Mouse (Mus musculus) thymus, postnatal 36 days (tissue): ENCODE data around the gene Ppp1r16b.

Experiments used
- DNase-seq, 2 experiments: peaks; one replicate each; pipeline ENCODE4 v3.0.0; 2022; ENCODE audit warnings: mixed read lengths in 2 of 2

Ppp1r16b gene

DNA sequence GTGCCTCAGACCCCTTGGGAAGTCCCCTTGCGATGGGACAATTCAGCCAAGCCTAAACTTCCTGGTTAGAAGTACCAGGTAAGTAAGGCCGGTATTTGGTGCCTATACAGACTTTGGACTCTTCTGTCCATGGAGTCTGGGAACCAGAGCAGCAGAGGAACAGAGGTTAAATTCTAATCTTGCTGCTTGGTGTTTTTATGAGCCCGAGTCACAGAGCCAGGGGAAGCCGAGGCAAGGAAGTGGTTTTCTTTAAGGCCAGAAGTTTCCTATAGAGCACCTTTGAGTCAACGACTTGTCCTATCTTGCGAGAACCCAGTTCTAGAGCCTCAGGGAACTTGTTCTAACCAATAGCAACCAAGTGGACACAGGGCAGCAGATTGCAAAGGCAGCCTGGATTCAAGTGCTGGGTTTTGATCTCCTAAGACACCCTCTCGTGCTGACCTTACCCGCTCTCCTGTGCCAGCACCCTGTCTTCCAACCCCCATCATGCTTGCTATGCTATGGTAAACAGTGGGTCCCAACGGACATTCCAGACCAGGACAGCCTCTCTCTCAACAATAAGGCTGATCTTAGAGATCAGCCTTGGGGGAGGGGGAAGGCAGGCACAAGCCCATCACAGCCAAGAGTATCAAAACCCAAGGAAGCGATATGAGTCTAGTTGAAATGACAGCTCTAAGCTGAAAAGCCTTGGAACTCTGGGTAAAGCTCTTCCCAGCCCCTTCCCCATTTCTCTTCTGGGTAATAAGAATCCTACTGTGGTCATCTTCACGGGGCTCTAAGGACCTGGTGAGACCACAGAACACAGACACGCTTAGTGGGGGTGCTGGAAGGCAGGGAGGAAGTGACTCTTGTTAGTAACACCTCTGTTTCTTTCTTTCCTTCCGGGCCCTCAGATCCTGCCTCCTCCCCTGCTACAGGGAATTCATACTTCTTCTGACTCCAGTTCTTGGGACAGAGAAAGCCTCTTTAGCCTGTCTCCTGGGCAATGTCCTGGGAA lies 4.3 kb downstream of the Ppp1r16b start:
- DNase-seq: peak; percentile 66 to 72

DNA sequence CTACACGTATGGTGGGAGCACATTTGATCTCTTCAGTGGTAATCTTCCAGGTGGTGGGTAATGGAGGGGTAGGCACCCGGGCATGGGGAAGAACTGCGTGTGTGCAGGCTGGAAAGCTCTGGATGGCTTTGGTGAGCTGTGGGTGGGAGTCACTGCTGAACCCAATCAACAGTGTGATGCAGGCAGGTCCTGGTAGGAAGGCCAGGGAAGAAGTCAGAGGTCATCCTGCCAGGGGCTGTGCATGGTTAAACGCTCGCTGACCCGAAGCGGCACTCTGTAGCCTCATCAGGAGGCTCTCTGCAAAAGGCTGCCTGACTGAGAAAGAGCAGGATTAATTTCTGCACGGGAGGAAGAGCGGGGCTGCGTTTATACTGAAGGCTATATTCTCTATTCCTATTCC lies 5.4 kb downstream of the Ppp1r16b start:
- DNase-seq: no peak

DNA sequence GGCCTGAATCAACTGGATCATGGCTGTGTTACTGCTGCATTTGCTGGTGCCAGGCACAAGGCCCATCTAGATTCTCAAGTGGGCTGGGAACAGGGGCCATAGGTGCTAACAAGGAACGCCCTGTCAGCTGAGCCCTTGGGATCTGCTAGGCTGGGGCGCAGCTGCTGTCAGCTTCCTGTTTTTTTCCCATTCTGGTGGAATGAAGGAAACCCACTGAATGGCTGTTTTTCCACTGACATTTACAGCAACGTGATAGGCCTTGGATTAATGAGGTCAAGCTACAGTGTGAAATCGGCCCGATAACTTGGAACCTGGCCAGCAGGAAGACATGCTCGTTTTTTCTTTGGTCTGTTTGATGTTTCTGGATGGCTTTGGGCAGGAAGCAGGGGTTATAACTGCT lies 7.6 kb downstream of the Ppp1r16b start:
- DNase-seq: peak in 1 of 2 experiments; percentile 36

DNA sequence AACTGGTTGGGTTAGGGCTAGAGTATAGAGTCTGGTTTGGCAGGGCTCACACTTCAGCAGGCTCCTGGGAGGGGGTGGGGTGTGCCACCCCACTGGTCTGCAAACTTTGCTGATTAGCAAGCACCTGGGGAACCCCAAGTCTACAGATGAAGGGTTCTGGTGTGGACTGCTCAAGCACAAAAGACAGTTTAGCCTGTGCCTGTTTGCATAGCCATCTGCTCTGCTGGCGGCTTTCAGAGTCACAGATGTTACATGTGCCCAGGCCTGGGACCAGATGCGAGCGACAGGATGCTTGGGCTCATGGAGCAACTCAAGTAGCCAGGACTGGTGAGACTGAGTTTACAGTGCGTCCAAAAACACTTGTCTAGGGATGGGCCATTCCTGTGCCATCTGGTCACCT lies 8.3 kb downstream of the Ppp1r16b start:
- DNase-seq: peak; percentile 59 to 73

DNA sequence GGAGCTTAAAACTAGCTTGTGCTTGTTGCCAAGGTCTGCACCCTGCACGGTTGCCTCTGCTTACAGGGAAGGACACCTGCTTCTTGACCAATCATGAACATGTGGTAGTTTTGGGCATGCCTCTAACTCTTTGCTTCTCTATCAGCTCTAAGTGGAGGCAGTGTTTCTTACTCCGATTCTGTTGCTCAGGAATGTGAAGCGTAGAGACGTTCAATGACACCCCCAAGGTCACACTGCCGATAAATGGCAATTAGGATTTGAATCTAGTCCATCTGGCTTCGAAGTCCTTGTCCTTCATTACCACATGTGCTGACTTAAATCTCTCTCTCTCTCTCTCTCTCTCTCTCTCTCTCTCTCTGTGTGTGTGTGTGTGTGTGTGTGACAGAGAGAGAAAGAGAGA lies 8.9 kb downstream of the Ppp1r16b start:
- no peak for DNase-seq

GRCm38 (mm10) chr2:158674759-158675158 lies 9.6 kb downstream of the Ppp1r16b start:
- DNase-seq: no peak

- no peak for DNase-seq
Measured at GRCm38 (mm10) chr2:158675161-158675560, 10.0 kb downstream of the Ppp1r16b start.

- DNase-seq: no peak
Measured at GRCm38 (mm10) chr2:158675907-158676533, 10.8 kb downstream of the Ppp1r16b start.

DNA sequence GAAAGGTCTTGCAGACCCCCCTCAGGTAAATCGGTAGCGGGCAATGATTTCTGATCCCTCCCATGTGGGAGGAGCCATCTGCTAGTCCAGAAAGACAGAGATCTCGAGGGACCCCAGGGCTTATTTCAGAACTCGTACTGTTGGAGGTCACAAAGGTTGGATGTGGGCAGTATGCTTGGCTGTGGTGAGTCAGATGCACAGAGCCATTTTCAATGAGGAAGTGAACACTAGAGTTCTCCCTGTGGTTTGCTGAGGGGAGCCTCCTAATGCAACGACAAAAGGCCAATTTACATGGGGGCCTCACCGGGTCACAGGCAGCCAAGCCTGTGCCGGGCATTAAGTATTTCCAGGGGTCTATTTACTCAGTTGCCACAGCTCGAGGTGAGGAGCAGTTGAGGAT lies 12.7 kb downstream of the Ppp1r16b start:
- DNase-seq: no peak

DNA sequence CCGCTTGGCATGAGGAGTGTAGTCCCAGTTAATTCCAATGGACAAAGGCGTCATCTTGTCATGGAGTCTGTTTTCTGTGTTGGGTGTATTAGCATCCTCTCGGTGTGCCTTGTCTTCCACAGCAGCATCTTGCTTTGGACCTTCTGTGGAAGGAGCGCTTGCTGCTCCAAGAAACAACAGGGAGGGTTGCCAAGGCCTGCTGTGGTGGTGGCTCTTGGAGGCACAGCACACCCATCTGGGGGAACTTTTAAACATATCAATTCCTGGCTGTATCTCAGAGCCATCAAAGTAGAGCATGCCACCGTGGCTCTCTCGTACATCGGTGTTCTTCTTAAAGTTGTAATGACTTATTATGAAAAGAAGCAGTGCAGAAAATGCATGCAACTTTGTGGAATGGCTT lies 13.9 kb downstream of the Ppp1r16b start:
- no peak for DNase-seq

- no peak for DNase-seq
Measured at GRCm38 (mm10) chr2:158680357-158680889, 15.2 kb downstream of the Ppp1r16b start.

GRCm38 (mm10) chr2:158681714-158682113 lies 16.5 kb downstream of the Ppp1r16b start:
- DNase-seq: no peak

- no peak for DNase-seq
Measured at GRCm38 (mm10) chr2:158682344-158683037, 17.3 kb downstream of the Ppp1r16b start.

DNA sequence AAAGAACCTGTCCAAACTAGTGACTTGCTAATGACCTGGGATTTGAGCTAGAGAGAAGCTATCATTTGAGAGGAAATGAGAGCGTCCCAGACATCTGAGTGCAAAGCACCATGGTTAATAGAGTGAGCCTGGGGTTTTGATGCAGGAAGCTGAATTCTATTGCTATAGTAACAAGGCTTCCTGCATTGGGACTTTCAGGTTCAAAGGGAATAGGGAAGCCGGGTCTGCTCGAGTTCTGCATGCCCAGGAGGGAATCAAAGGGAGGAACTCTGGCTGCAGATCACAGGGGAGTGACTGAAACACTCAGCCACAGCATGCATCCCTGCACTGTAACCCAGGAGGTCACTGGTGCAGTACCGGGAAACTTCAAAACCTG lies 17.8 kb downstream of the Ppp1r16b start:
- no peak for DNase-seq

- no peak for DNase-seq
Measured at GRCm38 (mm10) chr2:158684247-158684843, 19.1 kb downstream of the Ppp1r16b start.

- DNase-seq: no peak
Measured at GRCm38 (mm10) chr2:158684910-158685309, 19.7 kb downstream of the Ppp1r16b start.

- no peak for DNase-seq
Measured at GRCm38 (mm10) chr2:158686394-158686793, 21.2 kb downstream of the Ppp1r16b start.

GRCm38 (mm10) chr2:158687804-158688241 lies 22.6 kb downstream of the Ppp1r16b start:
- DNase-seq: peak; percentile 78 to 84

DNA sequence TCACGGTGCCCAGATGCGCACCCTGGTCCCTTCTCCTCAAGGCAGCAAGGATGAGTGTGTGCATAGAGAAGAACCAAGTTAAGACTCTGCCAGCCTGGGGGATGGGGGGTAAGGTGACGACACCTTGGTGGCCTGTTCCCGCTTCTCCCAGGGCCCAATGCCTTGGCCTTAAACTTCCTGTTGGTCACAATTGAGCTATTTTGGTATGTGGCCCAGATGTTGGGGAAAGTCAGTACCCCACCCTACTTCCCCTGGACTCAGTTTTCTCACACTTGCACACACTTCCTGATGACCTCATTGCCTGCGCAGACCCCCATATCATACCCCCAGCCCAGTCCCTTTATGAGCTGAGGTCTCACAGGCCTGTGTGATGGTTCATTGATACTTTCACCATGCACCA lies 23.9 kb downstream of the Ppp1r16b start:
- DNase-seq: no peak

- peak; percentile 52 to 68 for DNase-seq
Measured at GRCm38 (mm10) chr2:158689640-158690039, 24.4 kb downstream of the Ppp1r16b start.

DNA sequence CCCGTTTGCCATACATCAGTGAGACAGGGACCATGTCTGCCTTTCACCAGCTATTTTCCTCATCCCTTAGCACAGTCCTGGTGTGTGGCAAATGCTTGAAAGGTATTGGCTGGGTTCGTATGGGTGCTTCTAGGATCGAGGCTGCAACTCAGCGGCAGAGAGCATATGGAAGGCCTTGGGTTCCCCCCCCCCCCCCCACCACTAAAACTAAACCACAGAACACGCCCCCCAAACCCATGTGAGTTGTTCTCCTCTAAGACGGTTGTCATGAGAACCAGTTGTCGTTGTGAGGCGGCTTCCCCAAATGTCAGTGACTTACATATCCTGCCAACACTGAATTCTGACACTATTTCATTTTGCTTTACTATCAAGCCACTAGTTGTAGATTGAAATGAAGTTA lies 24.9 kb downstream of the Ppp1r16b start:
- DNase-seq: peak; percentile 62 to 79

DNA sequence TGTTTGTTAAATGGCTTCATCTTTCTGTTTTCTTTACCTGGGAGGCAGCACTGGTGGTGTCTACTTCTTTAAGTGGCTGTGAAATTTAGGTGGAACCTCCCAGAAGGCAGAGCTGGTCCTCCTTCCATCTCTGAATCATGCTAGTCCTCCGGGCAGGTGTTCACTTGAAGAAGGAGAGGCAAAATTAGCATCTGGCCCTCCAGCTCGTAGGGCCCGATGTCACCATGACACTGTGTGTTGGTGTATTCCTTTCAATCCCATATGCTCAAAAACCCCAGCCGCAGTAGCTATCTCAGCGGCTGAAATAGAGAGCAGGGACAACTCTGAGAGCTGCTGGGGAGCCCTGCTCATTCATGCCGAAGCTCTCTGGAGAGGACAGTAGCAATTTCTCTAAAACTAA lies 27.0 kb downstream of the Ppp1r16b start:
- DNase-seq: no peak

- no peak for DNase-seq
Measured at GRCm38 (mm10) chr2:158695811-158696210, 30.6 kb downstream of the Ppp1r16b start.
